Mouse (Mus musculus): ENCODE measurements at regions not wholly inside any gene's neighbourhood (a gene's known extent, or its start where the extent isn't known, plus 50 kb on each side); places are given as distances from the start of the nearest gene placed in this dataset.
A peak's percentile ranks its signal among the peaks of the same experiment; 100 is the strongest.

DNA sequence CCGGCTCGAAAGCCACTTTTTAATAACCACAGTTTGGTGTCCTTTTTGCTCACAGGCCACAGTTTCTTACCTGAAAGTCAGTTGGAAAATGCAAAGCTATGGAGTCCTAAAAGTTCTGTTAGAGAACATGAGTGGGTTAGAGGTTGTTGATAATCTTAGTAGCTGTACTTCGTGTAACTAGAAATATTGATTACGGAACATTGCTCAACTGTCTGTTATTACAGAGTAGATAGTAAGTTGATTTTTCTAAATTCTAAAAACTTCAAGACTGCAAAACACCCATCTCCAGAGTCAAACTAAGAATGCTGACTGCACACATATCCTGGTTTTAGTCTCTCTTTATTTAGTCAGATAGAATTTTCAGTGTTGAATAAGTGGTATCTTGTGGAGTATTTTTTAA is 111.0 kb downstream of the Slc38a4 start:
- no peak for ATAC-seq (ENCODE audit: poor library complexity, severe bottlenecking)

DNA sequence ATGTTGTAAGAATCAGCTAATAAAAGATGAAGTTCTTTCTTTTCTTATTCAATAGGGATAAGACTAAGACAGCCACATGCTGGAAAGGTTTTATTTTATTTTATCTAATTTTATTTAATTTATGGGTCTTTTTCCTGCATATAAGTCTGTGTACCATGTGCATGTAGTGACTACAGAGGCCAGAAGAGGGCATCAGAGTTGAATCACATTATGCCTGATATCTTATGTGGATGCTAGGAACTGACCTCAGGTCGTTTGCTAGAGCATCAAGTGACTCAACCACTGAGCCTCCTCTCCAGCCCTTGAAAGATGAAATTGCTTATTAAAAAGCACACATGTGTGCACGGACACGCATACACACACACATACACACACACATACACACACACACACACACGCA is 113.1 kb downstream of the Slc38a4 start:
- ATAC-seq (ENCODE audit: poor library complexity, severe bottlenecking), result no peak

- no peak for ATAC-seq (ENCODE audit: poor library complexity, severe bottlenecking)
Observed at GRCm38 (mm10) chr15:96938406-96938805, 117.3 kb downstream of the Slc38a4 start.

- ATAC-seq (ENCODE audit: poor library complexity, severe bottlenecking), result no peak
Observed at GRCm38 (mm10) chr15:96937623-96938022, 118.1 kb downstream of the Slc38a4 start.

DNA sequence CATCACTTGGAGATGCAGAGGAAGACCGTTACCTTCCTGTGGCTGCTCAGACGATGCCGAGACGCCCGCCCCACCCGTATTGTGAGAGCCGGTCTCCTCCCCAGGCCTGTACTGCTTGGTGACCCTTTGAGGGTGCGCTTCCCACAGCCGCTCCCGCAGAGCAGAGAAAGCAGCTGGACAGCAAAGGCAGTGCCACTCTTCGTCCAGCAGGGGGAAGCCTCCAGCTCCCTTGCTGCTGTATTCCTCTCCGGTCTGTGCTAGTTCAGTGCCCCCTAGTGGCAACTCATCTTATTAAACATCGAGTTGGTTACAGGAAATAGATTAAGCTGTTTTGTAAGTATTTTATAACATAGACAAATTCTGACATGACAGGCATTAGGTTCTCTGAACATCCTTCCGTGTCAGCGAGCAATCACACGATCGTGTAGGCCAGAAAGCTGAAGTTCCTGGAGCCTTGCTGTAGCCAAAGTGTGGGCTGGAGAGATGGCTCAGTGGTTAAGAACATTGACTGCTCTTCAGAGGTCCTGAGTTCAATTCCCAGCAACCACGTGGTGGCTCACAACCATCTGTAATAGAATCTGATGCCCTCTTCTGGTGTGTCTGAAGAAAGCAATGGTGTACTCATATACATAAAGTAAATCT is 118.9 kb downstream of the Slc38a4 start:
- peak; percentile 100 for ATAC-seq (ENCODE audit: poor library complexity, severe bottlenecking)

GRCm38 (mm10) chr15:96936216-96936615 is 119.5 kb downstream of the Slc38a4 start:
- ATAC-seq (ENCODE audit: poor library complexity, severe bottlenecking), result no peak

DNA sequence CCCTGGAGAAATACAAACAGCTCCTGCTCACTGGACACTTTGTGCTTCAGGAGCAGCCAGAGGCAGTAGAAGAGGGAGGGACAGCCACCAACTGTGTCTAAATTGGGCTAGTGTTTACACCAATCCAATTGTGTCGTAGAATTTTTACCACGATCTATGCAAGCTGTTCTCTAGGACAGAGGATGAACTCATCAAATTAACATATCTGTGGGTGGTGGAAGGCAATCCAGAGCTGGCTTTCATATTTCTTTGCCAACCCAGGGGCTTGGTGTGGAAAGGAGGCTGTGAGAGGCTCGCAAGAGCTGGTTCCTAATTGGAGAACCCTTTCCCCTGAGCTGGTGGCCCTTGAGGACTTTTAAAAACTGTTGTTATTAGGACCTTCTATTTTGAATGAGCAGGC is 122.3 kb downstream of the Slc38a4 start:
- no peak for ATAC-seq (ENCODE audit: poor library complexity, severe bottlenecking)

GRCm38 (mm10) chr15:96930531-96930930 is 125.2 kb downstream of the Slc38a4 start:
- ATAC-seq (ENCODE audit: poor library complexity, severe bottlenecking), result peak; percentile 66

DNA sequence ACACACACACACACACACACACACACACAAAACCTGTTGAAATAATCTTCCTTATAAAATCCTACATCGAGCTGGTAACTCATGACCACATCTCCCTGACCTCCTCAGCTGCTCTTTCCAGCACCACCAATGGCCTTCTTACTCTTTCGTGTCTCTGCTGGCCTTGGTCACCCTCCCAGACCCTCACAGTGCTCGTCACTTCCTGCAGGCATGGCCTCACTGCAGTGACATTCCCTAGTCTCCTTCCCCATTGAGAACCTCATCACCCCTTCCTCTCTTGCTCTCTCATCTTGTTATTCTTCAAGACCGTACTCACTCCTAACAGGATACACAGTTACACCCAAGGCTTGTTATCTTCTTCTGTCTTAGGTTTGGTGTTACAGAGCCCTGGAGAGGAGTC is 126.0 kb downstream of the Slc38a4 start:
- ATAC-seq (ENCODE audit: poor library complexity, severe bottlenecking), result peak; percentile 19; the same call in 1 of the 2 replicates

DNA sequence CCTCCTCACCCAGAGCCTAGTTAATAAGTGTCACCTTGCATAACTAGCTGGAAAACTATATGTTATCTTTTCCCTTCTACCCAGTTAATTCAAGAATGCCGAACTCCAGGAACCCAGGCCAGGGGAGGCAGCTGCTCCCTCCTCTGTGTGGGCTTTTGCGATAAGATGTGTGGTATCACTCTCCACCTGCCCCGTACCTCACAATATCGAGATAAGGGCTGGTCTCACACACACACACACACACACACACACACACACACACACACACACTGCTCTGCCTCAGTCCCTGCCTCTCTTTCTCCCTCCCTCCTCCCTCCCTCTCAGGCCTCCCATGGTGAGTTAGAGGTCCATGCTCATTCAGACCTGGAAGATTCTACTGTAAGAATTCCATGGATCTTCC is 127.1 kb downstream of the Slc38a4 start:
- ATAC-seq (ENCODE audit: poor library complexity, severe bottlenecking), result no peak

GRCm38 (mm10) chr15:96927674-96928073 is 128.1 kb downstream of the Slc38a4 start:
- no peak for ATAC-seq (ENCODE audit: poor library complexity, severe bottlenecking)

- ATAC-seq (ENCODE audit: poor library complexity, severe bottlenecking), result no peak
Observed at GRCm38 (mm10) chr15:96926660-96927059, 129.1 kb downstream of the Slc38a4 start.

DNA sequence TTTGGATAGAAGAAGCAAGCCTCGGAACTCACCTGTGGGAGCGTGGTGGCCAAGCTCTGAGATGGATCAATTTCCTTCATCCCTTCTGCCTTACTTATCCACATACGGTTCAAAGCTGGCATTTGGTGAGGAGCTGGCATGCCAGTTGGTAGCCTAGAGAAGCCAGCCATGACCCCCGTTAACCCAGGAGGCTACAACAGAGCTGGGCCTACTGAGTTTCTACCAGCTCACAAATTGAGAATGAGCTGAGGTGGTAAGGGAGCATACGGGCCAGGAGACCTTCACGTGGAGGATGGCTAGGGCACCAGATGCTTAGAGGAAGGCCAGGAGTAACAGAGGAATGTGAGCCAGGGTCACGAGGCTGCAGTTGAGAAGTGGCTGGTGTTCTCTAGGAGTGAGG is 139.2 kb downstream of the Slc38a4 start:
- no peak for ATAC-seq (ENCODE audit: poor library complexity, severe bottlenecking)

GRCm38 (mm10) chr15:96915544-96915943 is 140.2 kb downstream of the Slc38a4 start:
- ATAC-seq (ENCODE audit: poor library complexity, severe bottlenecking), result no peak

DNA sequence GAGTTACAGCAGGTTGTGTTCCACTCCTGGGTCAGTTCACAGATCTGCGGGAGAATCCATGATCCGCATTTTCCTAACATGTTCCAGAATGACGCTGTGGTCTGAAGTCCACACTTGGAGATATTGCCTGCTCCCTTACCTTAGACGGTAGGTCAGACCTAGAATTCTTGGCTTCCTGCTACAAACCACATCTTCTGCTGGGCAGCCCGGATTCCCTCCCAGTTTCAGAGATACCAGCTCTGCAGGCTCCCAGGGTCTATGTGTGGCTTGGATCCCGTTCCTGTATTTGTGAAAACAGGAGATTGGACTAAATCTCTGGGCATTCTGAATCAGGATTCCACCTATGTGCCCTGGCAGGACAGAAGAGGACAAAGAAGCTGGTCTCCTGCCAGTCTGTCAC is 140.8 kb downstream of the Slc38a4 start:
- ATAC-seq (ENCODE audit: poor library complexity, severe bottlenecking), result no peak

DNA sequence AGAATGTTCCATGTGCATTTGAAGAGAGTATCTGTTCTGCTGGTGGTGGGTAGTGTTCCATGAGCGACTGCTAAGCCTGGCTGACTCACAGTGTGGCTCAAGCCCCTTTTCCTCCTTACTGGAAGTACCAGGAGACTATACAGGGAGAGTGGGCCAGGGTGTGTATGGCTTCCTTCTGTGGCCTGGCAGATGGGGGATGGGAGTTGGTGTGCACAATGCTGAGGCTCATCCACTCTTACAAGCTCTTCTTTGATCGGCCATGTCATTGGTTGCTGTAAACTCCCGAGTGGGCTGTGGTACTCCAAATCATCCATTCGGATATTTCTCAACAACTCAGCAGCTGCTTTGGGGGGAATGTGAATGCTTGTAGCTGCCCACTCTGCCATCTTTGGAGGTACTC is 150.2 kb downstream of the Slc38a4 start:
- no peak for ATAC-seq (ENCODE audit: poor library complexity, severe bottlenecking)

DNA sequence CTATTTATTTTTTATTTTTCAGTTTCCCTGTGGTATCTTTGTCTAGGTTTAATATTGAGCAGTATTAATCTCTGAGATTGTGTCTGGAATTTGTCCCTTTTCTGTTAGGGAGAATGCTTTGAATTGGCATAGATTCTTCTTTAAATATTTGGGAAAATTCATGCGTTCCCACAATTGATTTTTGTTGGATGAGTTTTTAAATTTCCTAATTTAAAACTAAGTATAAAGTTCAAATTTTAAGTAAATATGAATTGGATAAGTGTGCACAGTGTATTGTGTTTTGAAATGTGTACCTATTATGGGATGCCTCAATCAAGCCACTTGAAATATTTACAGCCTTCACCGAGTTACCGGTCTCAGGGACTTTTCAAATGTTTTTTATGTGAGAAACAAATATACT is 152.3 kb downstream of the Slc38a4 start:
- ATAC-seq (ENCODE audit: poor library complexity, severe bottlenecking), result no peak

- no peak for ATAC-seq (ENCODE audit: poor library complexity, severe bottlenecking)
Observed at GRCm38 (mm10) chr15:96902781-96903180, 153.0 kb downstream of the Slc38a4 start.

GRCm38 (mm10) chr15:96901616-96902015 is 154.1 kb downstream of the Slc38a4 start:
- no peak for ATAC-seq (ENCODE audit: poor library complexity, severe bottlenecking)

GRCm38 (mm10) chr15:96898285-96898684 is 157.5 kb downstream of the Slc38a4 start:
- ATAC-seq (ENCODE audit: poor library complexity, severe bottlenecking), result no peak

DNA sequence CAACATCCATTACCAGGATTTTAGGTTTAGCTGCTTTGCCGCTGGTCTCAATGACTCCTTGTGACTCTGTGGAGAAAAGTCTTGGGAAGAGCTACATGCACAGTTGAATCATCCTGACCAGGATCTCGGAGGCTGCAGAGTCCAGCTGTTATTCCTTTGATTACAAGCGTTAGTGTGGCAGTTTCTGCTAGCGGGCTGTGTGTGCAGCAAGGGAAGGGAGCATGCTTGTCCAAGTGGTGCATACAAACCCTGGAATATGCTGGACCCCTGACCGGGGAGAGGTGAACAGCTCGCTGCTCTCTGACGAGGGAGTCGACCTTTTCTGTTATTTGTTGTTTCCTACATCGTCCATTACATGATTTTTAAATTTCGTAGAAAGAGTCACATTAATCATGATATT is 170.9 kb downstream of the Slc38a4 start:
- ATAC-seq (ENCODE audit: poor library complexity, severe bottlenecking), result no peak

DNA sequence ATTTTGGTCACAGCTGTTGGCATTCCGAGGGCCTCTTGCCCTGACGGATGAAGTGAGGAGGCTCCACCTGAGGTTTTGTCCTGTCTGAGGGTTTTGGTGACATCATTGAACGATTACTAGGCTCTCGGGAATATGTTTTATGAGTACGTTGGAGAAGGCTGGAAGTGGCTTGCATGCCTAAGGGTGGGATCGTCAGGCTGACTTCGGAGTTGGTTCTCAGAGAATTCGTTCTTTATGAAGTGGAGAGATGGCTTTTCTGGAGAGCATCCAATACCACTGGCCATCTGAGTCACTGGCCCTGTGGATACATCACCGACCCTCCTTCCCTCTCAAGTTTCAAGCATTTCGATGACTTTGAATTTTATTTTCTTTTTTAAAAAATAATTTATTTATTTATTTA is 172.0 kb downstream of the Slc38a4 start:
- no peak for ATAC-seq (ENCODE audit: poor library complexity, severe bottlenecking)

DNA sequence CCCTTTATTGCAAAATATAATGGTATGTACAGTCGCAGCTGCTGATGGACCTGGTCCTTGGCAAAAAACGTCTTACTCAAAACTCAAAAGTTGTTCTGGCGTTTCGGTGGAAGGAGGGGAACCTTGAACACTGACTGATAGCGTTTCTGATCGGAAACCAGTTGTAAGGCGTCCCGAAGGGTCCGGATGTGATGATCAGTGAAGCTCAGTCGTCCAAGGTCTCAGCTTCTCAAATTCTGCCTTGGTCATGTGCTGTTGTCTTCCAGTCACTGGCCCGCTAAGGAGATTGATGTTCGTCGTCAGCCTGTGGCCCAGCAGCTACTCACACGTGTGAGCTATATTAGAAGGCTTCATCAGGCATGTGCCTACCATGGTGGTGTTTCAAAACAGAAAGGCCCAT is 173.5 kb downstream of the Slc38a4 start:
- no peak for ATAC-seq (ENCODE audit: poor library complexity, severe bottlenecking)
